Mouse (Mus musculus) stomach, postnatal 0 days (tissue): ENCODE data around the gene Rassf8.

Source experiments
- CTCF ChIP-seq: IDR thresholded peaks from 2 replicates; pipeline ENCODE4 v1.5.1; 2016; ENCODE audit warnings: antibody characterized with exemption, low read depth, mild to moderate bottlenecking, moderate library complexity
- EP300 ChIP-seq: optimal IDR thresholded peaks from 2 replicates; pipeline ENCODE3; 2016; ENCODE audit warnings: antibody characterized with exemption

GRCm38 (mm10) chr6:145787311-145787710, 40.8 kb downstream of the Rassf8 start:
- TF ChIP-seq CTCF: no peak
- no peak for TF ChIP-seq EP300
